Mouse (Mus musculus) midbrain, embryonic 16.5 days (tissue): ENCODE measurements at regions not wholly inside any gene's neighbourhood (a gene's known extent, or its start where the extent isn't known, plus 50 kb on each side); places are given as distances from the start of the nearest gene placed in this dataset.
"Not testable (repeated sequence)": the region's sequence is repeated elsewhere in the genome, so short reads cannot be mapped to it uniquely, and the experiment has no call there.

ENCODE experiments used
- ATAC-seq: fragments of 200-750 bp; cut with Nextera tagmentation; 2 replicates; pipeline ENCODE4 v1.8.0; 2017; ENCODE audit warnings: moderate TSS enrichment
- H3K27ac ChIP-seq: fragments of 300-500 bp; sonication (generic); 2 replicates; pipeline ENCODE4 v1.5.1; 2014; ENCODE audit warnings: mild to moderate bottlenecking, low read length, mixed read lengths
- H3K27me3 ChIP-seq: fragments of 300-500 bp; sonication (generic); 2 replicates; pipeline ENCODE4 v1.6.1; 2014; ENCODE audit warnings: low read depth, low read length, mixed read lengths; ENCODE audit not compliant: control insufficient read depth, insufficient read depth
- H3K36me3 ChIP-seq: fragments of 300-500 bp; sonication (generic); 2 replicates; pipeline ENCODE4 v1.6.1; 2014; ENCODE audit warnings: mild to moderate bottlenecking, low read length, moderate library complexity, mixed read lengths; ENCODE audit not compliant: control insufficient read depth, insufficient read depth
- H3K4me1 ChIP-seq: fragments of 300-500 bp; sonication (generic); 2 replicates; pipeline ENCODE4 v1.6.1; 2014; ENCODE audit warnings: mild to moderate bottlenecking, low read length, mixed read lengths; ENCODE audit not compliant: control insufficient read depth, insufficient read depth
- H3K4me2 ChIP-seq: fragments of 300-500 bp; sonication (generic); 2 replicates; pipeline ENCODE4 v1.6.1; 2014; ENCODE audit warnings: mild to moderate bottlenecking, low read length, mixed read lengths
- H3K4me3 ChIP-seq: fragments of 300-500 bp; sonication (generic); 2 replicates; pipeline ENCODE4 v1.5.1; 2014; ENCODE audit warnings: low read depth, mild to moderate bottlenecking, low read length, moderate library complexity, mixed read lengths
- H3K9ac ChIP-seq: fragments of 300-500 bp; sonication (generic); 2 replicates; pipeline ENCODE4 v1.6.1; 2014; ENCODE audit warnings: low read depth, low read length, mixed read lengths
- H3K9me3 ChIP-seq: fragments of 300-500 bp; sonication (generic); replicated peaks from 2 replicates; pipeline ENCODE4 v1.6.1; 2014; ENCODE audit warnings: mild to moderate bottlenecking, low read length, mixed read lengths; ENCODE audit not compliant: control insufficient read depth, poor library complexity, severe bottlenecking
- WGBS: fragments of 180-500 bp; shearing (Covaris S2); extraction: QIAGEN DNeasy Blood & Tissue Kit; methylation state at CpG from one replicate; pipeline ENCODE4 v1.1.7; 2014; 5-methylcytosine and 5-hydroxymethylcytosine counted together

- ATAC-seq: no peak
These were observed 1330.1 kb upstream of the Adam24 start for GRCm38 (mm10) chr8:39344731-39345130.

GRCm38 (mm10) chr8:39346471-39346870 is 1328.4 kb upstream of the Adam24 start:
- 89% methylated on average over 1 of the region's 1 CpGs for WGBS
- no peaks in the 10 kb centered on the region for H3K4me1 ChIP-seq

More at GRCm38 (mm10) chr8:39344731-39345130, 1330.1 kb upstream of the Adam24 start:
- Histone ChIP-seq H3K27ac (no peak overlapping the region), H3K9me3 (no peaks in the 10 kb centered on the region), H3K9ac (no peak overlapping the region), H3K27me3 (no peaks in the 10 kb centered on the region), H3K36me3 (no peaks in the 10 kb centered on the region), H3K4me3 (no peak overlapping the region), H3K4me2 (no peak overlapping the region), H3K4me1 (no peaks in the 10 kb centered on the region)
- 79% methylated on average over 3 of the region's 3 CpGs for WGBS

DNA sequence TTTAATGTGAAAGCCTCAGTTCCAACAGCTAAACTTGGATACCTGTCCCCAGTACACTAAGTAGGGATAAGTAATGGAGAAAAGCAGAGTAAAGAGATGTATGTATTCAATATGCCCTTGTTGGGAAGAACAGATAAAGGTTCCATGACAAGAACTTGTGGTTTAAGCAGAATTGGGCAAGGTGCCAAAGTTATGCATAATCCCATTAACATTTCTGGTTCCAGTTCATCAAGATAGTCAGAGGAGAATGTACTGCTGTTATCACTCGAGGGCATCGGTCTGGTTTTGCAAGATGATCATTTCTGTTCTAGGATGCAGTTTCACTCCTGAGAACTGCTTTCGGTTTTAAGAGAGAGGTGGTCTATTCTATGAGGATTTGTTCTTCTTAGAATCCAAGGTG is 1325.9 kb upstream of the Adam24 start:
- Histone ChIP-seq H3K4me3 (no peak overlapping the region), H3K36me3 (no peaks in the 10 kb centered on the region), H3K4me1 (no peaks in the 10 kb centered on the region), H3K9ac (no peak overlapping the region), H3K4me2 (no peak overlapping the region), H3K27ac (no peak overlapping the region), H3K27me3 (no peaks in the 10 kb centered on the region), H3K9me3 (no peaks in the 10 kb centered on the region)
- 75% methylated on average over 3 of the region's 3 CpGs for WGBS
- no peak for ATAC-seq

More at GRCm38 (mm10) chr8:39346471-39346870, 1328.4 kb upstream of the Adam24 start:
- H3K27ac ChIP-seq: no peak overlapping the region
- H3K9ac ChIP-seq: no peak overlapping the region
- no peak overlapping the region for H3K4me3 ChIP-seq
- H3K4me2 ChIP-seq: no peak overlapping the region
- H3K36me3 ChIP-seq: no peaks in the 10 kb centered on the region
- no peak for ATAC-seq
- no peaks in the 10 kb centered on the region for H3K27me3 ChIP-seq
- H3K9me3 ChIP-seq: no peaks in the 10 kb centered on the region

- H3K9me3 ChIP-seq: no peaks in the 10 kb centered on the region
- no peak overlapping the region for H3K27ac ChIP-seq
- no peak for ATAC-seq
- H3K4me2 ChIP-seq: no peak overlapping the region
- no peaks in the 10 kb centered on the region for H3K36me3 ChIP-seq
- H3K4me1 ChIP-seq: no peaks in the 10 kb centered on the region
- H3K4me3 ChIP-seq: no peak overlapping the region
- H3K27me3 ChIP-seq: no peaks in the 10 kb centered on the region
- no peak overlapping the region for H3K9ac ChIP-seq
- WGBS: 84% methylated on average over 3 of the region's 3 CpGs
These were observed 1319.5 kb upstream of the Adam24 start for GRCm38 (mm10) chr8:39355412-39355811.

DNA sequence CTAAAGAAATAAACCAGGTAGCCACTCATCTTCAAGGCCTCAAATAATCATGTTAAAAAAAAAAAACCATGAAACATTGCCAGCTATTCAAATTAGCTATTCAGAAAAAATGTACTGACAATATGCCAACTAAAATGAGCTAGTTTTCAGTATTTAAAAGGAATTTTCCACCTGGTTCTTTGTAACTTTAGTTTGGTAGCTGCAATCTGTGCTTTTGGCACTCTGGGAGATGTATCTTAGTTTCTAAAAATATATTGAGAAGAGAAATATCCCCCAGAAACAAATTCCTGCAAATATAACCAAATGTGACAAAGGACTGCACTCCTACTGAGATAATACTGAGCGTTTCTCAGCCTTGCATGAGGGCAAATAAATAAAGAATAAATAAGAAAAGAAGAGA is 1317.8 kb upstream of the Adam24 start:
- no peak for ATAC-seq

DNA sequence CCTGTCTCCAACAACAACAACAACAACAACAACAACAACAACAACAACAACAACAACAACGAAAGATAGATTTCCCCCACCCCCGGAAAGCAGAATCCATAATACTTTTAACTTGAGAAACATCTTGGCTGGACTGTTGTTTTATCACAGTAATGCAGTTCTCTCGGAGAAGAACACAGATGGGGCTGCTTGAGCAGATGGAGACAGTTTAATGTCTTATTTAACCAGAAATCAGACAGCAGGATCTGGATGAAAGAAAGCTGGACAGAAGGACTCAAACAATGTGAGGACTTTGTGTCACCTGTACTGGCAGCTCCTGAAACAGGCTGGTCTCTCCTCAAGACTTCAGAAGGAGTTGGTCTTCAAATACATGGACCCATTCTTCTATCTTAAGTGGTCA is 1317.0 kb upstream of the Adam24 start:
- no peaks in the 10 kb centered on the region for H3K27me3 ChIP-seq
- H3K27ac ChIP-seq: no peak overlapping the region
- ATAC-seq: no peak
- H3K36me3 ChIP-seq: no peaks in the 10 kb centered on the region
- H3K4me2 ChIP-seq: no peak overlapping the region
- no peaks in the 10 kb centered on the region for H3K9me3 ChIP-seq
- H3K9ac ChIP-seq: no peak overlapping the region
- no peak overlapping the region for H3K4me3 ChIP-seq
- WGBS: 97% methylated on average over 3 of the region's 3 CpGs
- H3K4me1 ChIP-seq: no peaks in the 10 kb centered on the region

More for the DNA sequence above, 1317.8 kb upstream of the Adam24 start:
- WGBS: 90% methylated on average over 1 of the region's 1 CpGs
- Histone ChIP-seq H3K9ac (no peak overlapping the region), H3K4me3 (no peak overlapping the region), H3K27ac (no peak overlapping the region), H3K36me3 (no peaks in the 10 kb centered on the region), H3K27me3 (no peaks in the 10 kb centered on the region), H3K4me2 (no peak overlapping the region), H3K4me1 (no peaks in the 10 kb centered on the region), H3K9me3 (no peaks in the 10 kb centered on the region)

DNA sequence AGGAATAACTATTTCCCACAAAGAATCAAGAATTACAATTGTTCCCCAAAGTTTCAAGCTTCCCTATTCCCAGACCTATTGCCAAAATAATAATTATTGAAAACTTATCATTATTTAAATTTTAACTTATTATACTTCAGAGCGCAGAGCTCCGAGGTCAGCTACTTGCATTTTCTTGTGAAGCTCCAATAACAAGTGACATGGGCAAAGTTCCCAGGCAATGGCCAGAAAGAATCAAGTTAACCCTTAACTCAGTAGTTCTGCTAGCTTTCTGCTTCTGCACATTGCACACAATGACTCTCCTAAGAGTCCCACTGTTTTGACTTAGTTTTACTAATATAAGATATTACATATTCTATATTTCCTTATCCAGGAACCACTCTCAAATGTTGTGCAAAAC is 1308.5 kb upstream of the Adam24 start:
- ATAC-seq, H3K9me3 ChIP-seq, H3K27ac ChIP-seq, H3K4me3 ChIP-seq, H3K4me2 ChIP-seq, H3K9ac ChIP-seq, H3K4me1 ChIP-seq, H3K27me3 ChIP-seq, H3K36me3 ChIP-seq: not testable (repeated sequence)
- WGBS: 83% methylated on average over 2 of the region's 2 CpGs
